Mouse (Mus musculus) monocyte, adult 5-6 weeks (primary cell): ENCODE results near the gene Dpagt1. TPM values are rescaled to one million over a fixed set of nuclear protein-coding genes. Genes with fewer than 3 reads are reported as not detected.
"Not testable (repeated sequence)": the region's sequence is repeated elsewhere in the genome, so short reads cannot be mapped to it uniquely, and the experiment has no call there.

ENCODE experiments used
- ATAC-seq: fragments of 153-309, 156-312 bp; replicated peaks from 2 replicates; pipeline ENCODE4 v1.8.0; 2017; ENCODE audit warnings: mild to moderate bottlenecking; ENCODE audit not compliant: low TSS enrichment, insufficient number of reproducible peaks, severe bottlenecking, poor library complexity, low FRiP score
- total RNA-seq: library from RNA; stranded (forward); fragments of 200-1000, 200-491, 200-594 nt; gene quantifications from 3 replicates; pipeline ENCODE4 v1.2.3, GENCODE M21; 2017

The Dpagt1 gene
- total RNA-seq: 1.8 to 5.6 TPM (median 2.3 TPM) in 3 replicates

DNA sequence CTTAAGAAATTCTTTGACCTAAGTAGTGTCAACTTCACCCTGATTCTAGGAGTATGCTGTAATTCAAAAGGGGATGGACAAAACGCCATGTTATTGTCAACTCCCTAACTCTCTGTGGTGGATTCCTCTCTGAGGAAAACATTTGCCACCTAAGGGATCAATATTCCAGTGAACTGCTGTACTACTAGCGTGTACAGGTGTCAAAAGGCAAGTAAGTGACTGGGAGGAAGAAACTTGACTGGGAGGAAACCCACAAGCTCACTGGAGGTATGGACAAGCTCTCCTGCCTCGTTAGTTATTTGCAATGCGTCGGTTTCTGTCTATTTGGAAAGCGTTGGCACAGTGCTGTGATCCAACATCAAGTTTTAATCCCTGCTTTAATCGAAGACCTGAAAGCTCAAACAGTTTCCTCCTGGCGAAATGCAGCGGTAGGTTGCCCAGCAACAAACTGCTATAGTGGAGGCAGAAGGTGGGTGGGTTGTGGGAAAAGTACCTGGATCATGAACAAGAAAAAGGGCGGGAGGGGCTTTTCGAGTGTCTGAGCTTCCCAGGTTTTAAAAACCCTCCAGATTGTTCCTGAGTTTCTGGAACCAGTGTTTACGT, at the start of gene Dpagt1:
Dpagt1 (plus strand) TSS at position 252 of the 603 bp plus-strand sequence.
- no peak for ATAC-seq

DNA sequence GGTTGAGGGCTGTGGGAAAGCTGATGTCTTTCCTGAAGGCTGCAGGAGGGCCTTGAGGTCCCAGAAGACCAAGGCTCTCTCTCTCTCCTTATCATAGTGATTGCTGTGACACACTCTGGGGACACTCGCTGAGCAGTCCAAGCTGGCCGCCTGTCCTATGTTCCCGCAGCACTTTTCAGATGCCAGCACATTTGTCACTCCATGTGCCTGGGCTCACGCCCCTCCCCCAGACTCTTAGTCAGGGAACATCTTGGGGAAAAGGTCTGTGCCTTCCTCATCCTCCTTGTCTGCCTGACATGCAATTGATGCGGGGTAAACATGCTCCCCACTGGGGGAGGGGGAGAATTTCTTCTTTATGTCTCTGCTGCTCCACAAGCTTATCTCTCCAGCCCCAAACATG, 42.6 kb upstream of the Dpagt1 start:
- ATAC-seq: no peak

GRCm38 (mm10) chr9:44286256-44286850, 39.5 kb upstream of the Dpagt1 start:
- no peak for ATAC-seq

GRCm38 (mm10) chr9:44287003-44287400, 38.8 kb upstream of the Dpagt1 start:
- ATAC-seq: no peak

- ATAC-seq: no peak
Measured at GRCm38 (mm10) chr9:44287401-44288075, 38.3 kb upstream of the Dpagt1 start.

- ATAC-seq: no peak
Measured at GRCm38 (mm10) chr9:44288076-44288958, 37.5 kb upstream of the Dpagt1 start, which contains the start of gene Abcg4. Gene Abcg4, minus strand, starts transcription at chr9:44288615.

GRCm38 (mm10) chr9:44288959-44289291, 36.9 kb upstream of the Dpagt1 start:
- ATAC-seq: no peak

- ATAC-seq: no peak
Measured at GRCm38 (mm10) chr9:44292490-44292889, 33.3 kb upstream of the Dpagt1 start.

- not testable (repeated sequence) for ATAC-seq
Measured at GRCm38 (mm10) chr9:44300001-44300400, 25.8 kb upstream of the Dpagt1 start.

GRCm38 (mm10) chr9:44305466-44306079, 20.2 kb upstream of the Dpagt1 start, which contains the start of gene Hinfp:
Gene Hinfp, minus strand, starts transcription at chr9:44305671.
- peak; percentile 99 for ATAC-seq

DNA sequence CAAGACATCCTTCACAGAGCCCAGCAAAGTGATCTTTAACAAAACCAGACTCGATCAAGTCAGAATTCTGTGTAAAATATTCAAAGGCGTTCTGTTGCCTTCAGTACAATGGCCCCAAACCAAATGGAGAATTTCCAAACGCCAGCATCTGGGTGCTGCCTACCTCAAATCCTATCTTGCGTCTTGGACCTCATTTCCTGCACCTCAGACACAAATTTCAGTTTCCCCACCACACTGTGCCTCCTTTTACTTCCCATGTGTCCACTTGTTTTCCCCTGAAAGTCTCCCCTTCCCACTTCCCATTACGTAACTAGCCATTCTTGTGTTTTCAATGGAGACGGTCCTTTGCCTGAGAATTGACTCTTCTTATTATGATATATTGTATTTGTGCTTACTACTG, 19.3 kb upstream of the Dpagt1 start:
- no peak for ATAC-seq

DNA sequence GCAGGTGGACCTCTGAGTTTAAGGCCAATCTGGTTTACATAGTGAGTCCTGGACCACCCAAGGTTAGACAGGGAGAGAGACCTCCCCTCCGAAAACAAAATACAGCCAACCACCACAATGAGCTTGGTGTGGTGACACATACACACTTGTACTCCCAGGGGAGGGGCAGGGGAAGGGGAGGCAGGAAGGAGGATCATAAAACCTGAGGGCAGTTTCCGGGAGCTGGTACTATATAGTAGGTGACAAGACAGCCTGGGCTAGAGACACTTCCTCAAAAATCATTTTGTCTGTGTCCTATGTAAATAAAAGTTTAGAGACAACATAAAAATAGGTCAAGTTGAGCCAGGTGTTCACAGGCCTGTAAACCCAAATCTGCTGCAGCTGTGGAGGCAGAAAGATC, 18.6 kb upstream of the Dpagt1 start:
- ATAC-seq: no peak

GRCm38 (mm10) chr9:44309756-44310155, 16.1 kb upstream of the Dpagt1 start:
- no peak for ATAC-seq

GRCm38 (mm10) chr9:44310750-44311135, 15.1 kb upstream of the Dpagt1 start:
- ATAC-seq: no peak

DNA sequence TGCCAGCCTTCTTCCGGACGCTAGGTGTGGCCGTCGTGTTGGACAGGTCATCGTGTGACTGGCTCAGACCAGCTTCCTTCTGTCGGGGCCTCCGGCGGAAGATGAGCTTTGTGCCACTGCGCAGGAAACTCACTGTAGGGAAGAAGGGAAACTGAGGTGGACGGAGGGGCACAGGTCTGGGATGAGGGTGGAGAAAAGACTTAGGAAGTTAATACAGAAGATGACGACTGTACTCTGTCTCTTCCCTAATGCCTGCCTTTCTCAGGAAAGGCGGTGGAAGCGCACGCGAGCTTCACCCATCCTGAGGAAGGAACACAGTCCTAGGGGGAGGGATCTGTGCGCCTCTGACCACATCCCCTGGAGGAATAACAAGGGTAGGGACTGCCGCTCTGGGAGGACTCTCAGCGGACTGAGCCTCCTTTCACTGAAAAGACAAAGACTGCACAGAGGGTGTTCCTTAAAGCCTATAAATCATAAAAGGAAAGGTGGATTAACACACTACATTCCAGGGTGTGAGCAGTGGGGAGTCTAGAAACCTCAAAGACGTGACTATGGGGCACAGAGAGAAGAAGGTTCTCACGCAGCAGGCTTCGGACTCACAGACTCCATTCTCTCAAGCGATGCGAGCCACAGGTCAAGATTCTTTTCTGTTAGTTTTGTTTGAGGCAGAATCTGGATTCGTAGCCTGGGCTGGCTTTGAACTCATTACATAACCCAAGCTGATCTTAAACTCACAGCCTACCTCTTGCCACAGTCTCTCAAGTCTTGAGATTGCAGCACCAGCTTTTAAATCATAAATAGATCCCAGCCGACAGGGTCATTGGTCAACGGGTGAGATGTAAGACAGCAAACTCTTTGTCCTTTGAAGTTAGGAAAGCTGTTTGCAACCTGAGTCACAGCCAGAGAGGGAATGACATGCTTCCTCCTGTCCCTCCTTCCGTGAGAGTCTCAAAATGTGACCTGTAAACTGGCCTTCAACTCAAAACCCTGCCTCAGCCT, 14.4 kb upstream of the Dpagt1 start:
- ATAC-seq: no peak

DNA sequence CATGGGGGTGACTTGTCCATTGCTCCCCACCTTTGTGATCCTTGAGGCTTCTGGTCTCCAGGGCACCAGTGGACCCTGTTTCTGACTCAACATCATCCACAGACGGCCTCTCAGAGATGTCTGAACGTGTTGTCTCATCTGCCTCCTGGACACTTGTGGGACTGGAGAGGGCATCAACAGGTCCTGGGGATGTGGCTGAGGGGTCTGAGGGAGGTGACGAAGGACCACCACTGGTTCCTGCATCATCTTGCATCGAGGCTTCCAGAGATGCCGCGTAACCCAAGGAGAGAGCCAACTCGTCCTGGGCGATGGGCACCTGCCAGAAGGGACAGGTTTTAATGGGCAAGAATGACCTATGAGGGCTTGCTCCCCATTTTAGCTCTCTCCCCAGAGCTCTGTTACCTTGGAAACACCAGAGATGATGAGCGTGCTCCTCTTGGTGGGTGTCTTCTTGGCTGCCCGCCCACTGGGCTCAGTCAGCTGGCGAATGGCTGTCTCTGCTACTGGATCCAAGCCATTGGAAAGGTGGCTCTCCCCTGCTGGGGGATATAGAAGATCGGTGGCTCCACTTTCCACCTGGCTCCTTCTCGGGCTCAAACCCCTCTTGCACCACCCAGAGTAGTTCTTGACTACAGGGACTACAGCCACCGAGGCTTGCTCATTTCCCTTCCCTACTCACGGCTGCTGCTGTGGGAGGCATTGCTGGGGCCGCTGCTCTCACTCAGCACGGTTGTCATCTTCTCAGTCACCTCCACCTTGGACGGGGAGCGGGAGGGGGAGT, 12.2 kb upstream of the Dpagt1 start:
- no peak for ATAC-seq

DNA sequence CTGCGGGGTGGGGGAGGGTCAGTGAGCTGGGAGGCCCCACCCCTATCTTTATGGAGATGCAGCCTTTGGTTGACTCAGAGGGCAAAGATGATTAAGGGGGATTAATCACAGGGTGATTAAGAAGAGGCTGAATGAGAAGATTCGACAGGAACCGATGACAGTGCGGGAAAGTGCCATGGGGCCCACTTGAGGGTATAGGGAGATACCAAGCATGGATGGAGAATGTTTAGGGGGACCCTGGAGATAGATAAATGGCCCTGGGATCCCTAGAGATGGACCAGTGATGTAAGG, 11.6 kb upstream of the Dpagt1 start:
- ATAC-seq: no peak
